Mouse (Mus musculus) gastrocnemius, adult 18-20 months (tissue): ENCODE measurements around the gene Slc7a6. TPM values are rescaled to one million over a fixed set of nuclear protein-coding genes. Genes with fewer than 3 reads are reported as not detected.

Experiments used
- DNase-seq: peaks from one replicate; pipeline ENCODE4 v3.0.0; 2021; ENCODE audit warnings: low spot score
- total RNA-seq, 2 experiments: library from RNA; stranded (reverse); gene quantifications; 2 replicates each; pipeline ENCODE4 v1.2.3; 2021

Gene Slc7a6
- total RNA-seq, 2 experiments from 2014 or later, result 10.2 to 13.4 TPM

DNA sequence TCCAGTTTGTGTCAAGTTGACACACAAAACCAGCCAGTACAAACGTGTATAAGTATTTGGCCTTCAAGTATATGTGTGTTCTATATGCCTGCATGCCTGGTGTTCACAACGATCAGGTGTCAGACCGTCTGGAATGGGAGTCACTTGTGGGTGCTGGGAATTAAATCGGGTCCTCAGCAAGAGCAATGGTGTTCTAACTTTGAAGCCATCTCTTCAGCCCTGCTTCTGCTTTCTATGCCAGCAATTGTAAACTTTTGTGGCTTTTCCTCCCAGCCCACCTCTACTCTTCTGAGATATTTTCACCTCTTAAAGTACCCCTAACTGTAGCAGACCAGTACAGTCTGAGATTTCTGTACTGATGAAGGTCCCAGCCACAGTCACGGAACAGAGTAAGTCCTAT is 28.5 kb upstream of the Slc7a6 start:
- DNase-seq, result no peak

DNA sequence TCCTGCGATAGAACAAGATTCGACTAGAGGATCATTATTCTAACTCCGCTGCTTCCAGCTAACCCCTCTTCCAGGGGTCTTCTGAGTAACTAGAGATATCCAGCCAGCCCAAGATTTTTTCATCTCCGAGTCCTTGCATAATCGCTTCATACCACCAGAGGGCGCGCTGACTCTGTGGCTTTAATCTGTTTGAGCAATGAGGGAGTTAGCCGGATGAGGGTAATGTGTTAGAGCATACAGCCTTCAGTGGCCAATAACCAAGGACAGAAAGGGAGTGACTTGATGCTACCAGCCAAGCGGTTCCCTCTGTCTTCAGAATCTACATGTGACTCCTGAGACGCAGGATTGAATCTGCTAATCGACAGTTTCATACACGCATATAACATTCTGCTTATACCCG is 27.9 kb upstream of the Slc7a6 start:
- peak; percentile 86 for DNase-seq

DNA sequence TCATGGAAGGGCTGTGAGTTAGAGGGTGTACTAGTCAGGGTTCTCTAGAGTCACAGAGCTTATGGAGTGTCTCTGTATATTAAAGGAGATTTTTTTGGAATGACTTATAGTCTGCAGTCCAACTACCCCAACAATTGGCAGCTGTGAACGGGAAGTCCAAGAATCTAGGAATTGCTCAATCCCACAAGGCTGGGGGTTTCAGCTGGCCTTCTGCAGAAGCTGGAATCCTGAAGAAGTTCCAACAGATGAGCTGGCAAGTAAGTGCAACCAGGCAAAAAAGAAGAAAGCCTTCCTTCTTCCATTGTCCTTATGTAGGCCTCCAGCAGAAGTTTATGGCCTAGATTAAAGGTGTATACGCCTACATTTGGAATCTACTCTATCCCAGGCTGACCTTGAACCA is 23.3 kb upstream of the Slc7a6 start:
- peak; percentile 47 for DNase-seq

DNA sequence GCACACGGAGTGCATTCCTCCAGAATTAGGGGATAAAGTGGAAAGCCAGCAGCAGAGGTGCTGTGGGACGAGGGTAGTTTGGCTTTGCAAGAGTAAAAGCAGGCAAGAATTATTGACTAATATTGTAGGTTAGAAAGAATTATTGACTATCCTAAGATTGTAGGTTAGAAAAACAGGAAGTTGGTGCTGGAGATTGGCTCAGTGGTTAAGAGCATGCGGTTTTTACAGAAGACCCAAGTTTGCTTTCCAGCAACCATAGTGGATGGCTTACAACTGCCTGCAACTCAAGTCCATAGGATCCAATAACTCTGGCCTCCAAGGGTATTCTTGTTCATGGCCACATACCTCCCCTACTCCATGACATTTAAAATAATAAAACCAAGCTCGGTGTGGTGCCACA is 22.6 kb upstream of the Slc7a6 start:
- DNase-seq, result no peak

DNA sequence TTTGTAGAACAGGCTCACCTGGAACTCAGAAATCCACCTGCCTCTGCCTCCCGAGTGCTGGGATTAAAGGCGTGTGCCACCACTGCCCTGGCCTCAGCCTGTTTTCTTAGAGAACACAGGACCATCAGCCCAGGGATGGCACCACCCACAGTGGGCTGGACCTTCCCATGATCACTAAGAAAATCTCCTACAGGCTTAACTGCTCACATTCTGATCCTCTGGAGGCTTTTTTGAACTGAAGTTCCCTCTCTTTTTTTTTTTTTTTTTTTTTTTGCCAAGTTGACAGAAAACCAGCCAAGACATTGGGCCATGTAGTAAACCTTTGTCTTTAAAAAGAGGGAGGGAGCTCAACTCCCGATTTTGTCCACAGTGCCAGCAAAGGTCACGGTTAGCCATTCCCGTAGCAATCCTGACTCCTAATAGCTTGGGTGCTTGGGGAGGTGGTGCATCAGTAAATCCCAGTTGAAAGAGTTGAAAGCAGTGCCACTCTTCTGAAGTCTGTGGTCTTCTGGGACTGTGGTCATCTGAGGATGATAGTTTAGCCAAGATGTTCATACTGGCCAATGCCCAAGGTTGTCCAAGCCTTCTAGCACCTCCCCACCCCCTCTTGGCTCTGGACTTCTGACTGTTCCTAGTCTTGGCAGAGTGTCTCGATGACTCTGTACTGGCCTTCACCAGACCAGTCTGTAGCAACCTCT is 20.6 kb upstream of the Slc7a6 start:
- DNase-seq, result peak; percentile 81

DNA sequence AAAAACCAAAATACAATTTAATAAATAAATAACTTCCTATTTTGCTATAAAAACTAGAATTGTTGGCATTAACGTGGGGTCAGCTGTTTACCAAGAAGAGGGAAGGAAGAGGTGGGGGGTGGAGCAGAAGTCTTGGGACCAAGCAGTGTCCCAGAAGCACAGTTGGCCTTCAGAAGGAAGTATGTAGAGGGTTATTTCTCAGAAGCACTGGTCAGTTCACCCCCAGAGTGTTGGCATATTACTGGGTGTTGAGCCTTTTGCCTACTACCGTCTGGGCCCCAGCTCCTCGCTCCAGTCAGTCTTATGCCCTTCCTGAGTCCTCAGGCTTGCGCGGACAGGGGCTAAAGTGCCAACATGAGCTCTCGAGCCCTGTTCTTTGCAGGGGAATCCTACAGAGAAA is 19.6 kb upstream of the Slc7a6 start:
- no peak for DNase-seq

DNA sequence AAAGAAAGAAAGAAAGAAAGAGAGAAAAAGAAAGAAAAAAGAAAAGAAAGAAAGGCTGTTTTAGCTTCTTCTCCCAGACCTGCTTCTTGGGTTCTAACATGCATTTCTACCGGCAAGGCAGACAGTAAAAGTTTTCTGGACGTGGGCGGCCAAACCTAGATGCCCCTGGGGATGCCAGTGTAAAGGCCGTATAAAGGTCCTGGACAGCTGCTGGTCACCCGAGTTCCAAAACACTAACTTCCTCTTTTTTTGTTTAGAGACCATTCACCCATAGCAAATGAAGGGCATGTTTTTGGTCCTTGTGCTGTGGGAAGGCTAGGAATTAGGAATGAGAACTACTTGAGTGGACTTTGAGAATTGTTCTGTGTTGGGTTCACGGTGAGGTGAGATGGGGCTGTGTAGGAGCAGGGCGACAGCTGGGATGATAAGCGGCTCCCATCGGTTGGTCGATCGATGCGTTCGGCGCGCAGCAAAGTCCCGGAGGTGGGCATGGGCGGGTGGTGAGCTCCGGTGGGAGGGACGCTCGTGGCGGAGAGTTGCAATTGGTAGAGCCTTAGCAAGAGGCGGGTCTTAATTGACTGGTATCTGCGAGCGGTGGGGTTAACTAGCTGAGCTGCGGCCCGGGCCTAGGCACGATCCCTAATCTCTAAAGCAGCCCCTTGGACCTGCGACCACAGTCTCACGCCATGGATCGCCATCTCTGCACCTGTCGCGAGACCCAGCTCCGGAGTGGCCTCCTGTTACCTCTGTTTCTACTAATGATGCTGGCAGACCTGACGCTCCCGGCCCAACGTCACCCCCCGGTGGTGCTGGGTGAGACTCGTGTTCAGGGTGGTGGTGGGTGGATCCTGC is 18.6 kb upstream of the Slc7a6 start, which contains the start of gene Pla2g15:
TSS of gene Pla2g15 (plus strand) at position 599 of the 852 bp plus-strand sequence.
- DNase-seq, result peak; percentile 93

DNA sequence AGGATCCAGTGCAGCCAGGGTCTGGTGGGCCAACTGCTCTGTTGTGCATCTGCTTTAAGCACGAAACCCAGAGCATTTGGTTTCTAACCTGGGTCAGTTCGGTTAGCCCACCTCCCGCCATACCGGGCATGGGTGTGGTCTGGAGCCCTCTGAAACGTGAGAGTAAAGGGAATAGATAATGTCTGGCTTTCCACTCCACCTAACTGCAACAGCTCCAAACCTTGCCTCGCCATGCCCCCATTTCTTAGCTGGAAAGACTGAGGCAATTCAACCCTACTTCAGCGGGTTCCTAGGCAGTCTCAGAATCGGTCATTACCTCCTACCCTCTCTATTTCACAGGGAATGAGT is 18.0 kb upstream of the Slc7a6 start:
- no peak for DNase-seq

DNA sequence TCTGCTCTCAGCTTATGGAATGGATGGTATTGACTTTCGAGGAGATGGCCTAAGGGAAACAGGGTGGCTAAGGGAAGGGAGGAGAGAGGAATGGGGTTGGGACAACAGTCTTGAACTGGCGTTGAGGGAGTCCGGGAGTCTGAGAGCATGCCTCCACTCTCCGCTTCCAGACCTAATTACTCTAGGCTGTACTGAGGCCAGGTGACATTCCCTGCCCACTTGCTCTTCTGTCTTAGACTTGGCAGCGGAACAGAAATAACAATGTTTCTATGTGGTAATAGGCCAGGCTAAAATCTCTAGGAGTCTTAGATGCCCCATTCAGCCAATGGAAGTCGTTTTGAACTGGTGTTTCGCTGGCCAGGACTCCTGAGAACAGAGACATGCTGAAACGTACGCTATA is 17.6 kb upstream of the Slc7a6 start:
- DNase-seq, result no peak

DNA sequence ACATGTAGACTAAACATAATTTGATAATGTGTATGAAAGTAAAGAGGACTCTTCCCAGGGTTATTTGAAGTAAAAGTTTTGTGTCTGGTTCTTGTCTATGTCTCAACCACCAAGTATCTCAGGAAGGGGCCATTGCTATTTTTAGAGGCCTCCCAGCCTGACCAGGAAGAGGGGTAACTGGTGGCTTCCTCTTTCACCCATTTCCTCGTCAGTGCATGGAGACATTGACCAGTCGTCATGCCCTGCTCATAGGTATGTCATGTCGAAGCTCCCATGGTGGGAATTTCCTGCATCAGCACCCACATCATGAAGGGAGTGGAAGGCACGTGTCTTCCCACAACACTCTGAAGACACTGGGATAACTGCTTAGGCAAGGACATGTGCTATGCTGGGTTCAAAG is 15.8 kb upstream of the Slc7a6 start:
- DNase-seq, result no peak

DNA sequence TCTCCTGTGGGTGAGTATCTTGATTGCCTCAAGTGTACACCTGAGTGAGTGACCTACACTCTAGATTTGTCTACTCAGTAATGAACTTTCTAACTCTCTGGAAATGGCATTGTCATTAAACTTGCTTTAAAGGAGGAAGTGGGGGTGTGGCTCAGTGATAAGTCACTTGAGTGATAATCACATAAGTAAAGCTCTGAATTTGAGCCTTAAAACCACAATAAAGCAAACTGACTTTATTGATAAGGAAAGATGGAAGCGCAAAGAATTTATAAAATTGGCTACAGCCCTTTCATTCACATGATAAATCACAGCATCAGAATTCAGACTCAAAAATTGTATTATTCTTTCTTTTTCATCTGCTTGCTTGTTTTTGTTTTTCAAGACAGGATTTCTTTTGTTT is 11.2 kb upstream of the Slc7a6 start:
- DNase-seq, result no peak

DNA sequence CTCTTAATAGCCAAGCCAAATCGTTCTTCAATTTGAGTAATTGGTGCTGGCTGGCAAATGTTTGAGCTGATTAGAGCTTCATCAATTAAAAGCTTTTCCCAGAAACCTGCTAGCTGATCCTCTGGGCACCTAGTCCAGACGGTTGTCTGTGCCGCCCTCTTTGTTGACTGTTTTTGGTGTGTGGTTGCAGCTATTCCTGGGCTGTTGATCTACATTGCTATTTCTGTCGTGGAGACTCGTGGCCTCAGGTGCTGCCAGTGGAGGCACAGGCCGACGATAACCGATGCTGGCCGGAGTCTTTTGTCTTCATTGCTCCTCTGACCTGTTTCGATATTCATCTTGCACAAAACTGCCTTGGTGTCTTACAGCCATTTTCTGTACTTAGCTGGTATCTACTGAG is 10.3 kb upstream of the Slc7a6 start:
- DNase-seq, result peak; percentile 64

DNA sequence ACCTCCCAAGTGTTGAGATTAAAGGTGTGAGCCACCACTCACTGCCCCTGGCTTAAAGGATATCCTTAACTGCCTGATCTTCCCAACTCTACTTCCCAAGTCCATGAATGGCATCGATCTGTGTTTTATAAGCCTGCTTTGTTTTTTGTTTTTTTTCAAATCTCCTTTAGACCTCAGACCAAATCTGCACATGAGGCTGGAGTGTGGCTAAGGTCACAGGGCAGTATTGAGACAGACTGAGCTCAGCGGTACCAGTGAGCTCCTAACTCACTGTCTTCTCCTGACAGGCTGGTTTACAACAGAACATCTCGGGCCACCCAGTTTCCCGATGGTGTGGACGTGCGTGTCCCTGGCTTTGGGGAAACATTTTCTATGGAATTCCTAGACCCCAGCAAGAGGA is 8.8 kb upstream of the Slc7a6 start:
- DNase-seq, result no peak

DNA sequence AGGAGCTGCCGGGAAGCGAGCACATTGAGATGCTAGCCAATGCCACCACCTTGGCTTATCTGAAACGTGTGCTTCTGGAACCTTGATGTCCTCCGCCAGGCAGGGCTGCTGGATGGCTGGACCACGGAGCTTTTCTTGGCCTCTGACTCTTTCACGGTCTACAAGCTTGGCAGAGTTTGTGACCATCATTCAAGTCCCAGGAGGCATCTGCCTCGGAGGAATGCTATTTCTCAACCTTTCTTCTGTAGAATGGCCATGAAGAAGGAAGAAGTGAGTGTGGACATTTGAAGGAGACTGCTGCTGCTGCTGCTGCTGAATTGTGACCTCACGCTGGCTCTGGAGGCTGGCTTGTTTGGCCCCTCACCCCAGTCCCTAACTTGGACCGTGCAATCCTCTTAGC is 5.4 kb upstream of the Slc7a6 start:
- DNase-seq, result no peak

DNA sequence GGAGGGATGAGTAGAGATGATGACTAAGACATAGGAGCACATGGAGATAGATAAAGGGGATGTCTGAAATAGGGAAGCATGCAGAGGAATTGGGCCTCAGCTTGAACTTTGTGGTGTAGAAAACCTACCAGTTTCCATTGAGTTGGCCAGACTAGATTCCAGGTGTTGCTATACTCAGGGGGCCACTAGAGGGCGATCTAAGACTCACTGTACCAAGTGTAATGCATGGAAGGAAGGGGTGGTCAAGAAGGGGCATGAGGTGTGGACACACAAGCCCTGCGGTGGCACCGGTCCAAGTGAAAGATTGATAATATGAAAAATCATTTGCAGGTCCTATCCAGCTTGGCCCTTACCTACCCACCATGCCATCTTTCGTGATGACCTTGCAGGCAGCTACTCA is 3.2 kb upstream of the Slc7a6 start:
- peak; percentile 72 for DNase-seq

DNA sequence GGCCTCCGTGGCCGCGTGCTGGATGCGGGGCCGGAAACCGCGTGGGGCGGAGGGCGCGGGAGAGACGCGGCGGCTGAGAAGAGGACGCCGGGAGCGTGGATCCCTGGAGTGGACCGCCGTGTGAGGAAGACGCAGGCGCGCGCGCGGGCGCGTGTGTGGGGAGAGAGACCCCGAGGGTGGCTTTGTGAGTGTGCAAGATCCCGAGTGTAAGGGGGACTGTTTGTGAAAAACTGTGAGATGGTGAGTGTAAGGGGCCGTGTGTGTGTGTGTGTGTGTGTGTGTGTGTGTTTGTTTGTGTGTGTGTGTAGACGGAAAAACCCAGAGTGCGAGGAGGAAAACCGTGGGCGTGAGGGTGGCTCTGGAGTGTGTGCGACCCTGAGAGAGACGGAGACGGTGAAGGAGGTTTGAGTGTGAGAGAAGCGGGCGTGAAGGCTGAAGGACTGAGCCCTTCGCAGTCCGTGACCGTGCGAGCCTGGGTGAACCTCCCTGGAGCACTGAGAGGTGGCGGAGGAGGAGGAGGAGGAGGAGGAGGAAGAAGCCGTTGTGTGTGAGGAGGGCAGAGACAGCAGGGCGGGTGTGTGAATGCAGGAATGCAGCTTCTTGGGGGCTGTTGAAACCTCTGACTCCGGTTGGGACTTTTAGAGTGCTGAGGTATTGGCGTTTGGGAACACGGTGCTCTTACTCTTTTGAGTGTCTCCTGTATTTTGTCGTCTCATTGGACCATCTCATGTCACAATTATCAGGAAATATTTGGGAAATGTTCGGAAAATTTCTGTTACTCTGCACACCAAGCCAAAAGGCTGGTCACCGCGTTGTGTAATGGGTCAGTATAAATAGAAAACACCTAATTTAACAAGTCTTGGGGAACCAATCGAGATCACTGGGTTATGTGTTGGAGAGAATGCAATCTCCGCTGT is 618 bp downstream of the Slc7a6 start:
- peak; percentile 40 for DNase-seq

DNA sequence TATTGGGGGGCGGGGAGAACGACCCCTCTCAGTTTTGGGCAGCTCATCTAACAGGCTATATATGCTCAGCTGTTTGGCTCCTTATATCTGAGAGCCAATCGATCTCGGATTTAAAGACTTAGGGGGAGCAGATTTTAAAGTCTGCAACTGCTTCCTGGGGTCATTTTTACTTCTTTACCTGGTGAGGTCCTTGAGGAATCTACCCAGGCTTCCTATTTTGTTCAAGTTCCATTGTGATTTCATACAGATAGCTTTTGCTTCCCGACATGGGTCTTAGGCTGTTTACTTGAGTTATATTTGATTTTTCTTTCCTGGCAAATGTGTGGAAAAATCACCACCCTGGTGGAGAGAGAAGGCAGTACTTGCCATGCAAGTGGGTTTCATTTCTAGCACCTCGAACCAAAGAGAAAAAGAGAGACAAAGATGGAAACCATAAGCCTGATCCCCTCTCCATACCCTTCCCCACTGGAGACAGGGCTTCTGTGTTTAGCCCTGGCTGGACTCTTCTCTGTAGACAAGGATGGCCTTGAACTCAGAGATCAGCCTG is 1.4 kb downstream of the Slc7a6 start:
- DNase-seq, result no peak

DNA sequence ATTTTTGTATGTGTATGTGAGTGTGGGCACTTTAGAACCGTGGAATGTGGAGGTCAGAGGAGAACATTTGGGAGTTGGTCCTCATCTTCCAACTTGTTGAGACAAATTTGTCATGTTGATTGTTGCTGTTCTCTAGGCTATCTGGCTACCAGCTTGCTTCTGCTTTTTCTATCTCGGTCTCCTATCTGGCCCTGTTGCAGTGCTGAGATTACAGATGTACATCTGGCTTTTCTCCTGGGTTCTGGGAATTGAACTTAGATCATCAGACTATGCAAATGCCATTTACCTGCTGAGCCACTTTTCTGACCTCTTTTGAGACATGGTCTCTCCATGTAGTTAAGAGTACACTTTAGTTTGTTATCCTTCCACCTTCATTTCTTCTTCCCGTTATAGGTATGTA is 4.9 kb downstream of the Slc7a6 start:
- no peak for DNase-seq

DNA sequence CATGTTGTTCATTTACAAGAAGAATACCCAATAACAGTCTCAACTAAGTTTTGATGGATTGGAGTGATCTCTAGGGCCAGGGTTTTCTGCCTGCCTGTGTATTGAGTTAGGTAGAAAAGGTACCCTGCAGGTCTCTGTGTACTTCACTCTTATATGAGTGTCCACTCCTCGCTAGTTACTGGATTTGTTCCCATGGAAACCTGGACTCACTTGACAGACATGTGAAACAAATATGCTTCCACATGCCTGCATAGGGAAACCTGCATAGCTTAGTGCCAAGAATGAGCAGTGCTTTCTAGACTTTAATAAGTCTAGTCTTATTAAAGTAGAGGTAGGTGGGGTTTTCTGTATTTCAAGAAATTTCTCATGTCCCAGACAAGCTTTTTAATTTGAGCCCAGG is 8.2 kb downstream of the Slc7a6 start:
- no peak for DNase-seq

DNA sequence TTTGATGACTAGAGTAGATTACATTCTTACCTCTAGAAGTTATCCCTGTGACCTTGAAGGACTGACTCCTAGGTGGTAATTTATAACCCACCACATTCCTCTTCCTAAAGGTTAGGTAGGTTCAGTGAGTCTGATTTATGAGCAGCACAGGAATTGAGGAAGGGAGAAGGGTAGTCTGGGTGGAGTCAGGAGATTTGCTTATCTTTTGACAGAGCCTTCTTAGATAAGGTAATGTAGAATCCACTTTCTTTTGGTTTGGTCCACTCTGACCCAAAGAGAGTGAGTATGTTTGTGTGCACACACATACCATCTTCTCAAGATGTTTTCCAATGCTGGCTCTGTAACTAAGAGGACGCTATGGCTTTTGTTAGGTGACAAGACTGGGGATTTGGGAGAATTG is 8.9 kb downstream of the Slc7a6 start:
- DNase-seq, result no peak

DNA sequence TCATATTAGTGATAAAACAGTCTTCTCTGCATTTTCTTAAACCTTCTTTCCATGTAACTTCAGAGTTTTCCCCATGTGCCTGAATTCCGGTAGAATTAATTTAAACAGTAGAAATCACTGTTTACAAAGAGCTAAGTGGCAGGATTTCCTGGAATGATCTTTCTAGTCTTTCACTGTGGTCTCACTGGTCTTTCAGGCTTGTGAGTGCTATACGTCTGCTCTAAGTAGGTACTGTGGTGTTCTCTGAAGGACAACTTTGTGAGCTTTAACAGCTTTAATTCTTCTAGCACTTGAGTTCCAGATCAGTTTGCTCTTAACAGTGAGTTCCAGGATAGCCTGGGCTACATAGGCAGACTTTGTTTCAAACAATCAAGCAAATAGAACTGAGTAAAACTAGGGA is 9.8 kb downstream of the Slc7a6 start:
- no peak for DNase-seq
